8 mouse cellular contexts compared by ENCODE assay signal in the genomic region with DNA sequence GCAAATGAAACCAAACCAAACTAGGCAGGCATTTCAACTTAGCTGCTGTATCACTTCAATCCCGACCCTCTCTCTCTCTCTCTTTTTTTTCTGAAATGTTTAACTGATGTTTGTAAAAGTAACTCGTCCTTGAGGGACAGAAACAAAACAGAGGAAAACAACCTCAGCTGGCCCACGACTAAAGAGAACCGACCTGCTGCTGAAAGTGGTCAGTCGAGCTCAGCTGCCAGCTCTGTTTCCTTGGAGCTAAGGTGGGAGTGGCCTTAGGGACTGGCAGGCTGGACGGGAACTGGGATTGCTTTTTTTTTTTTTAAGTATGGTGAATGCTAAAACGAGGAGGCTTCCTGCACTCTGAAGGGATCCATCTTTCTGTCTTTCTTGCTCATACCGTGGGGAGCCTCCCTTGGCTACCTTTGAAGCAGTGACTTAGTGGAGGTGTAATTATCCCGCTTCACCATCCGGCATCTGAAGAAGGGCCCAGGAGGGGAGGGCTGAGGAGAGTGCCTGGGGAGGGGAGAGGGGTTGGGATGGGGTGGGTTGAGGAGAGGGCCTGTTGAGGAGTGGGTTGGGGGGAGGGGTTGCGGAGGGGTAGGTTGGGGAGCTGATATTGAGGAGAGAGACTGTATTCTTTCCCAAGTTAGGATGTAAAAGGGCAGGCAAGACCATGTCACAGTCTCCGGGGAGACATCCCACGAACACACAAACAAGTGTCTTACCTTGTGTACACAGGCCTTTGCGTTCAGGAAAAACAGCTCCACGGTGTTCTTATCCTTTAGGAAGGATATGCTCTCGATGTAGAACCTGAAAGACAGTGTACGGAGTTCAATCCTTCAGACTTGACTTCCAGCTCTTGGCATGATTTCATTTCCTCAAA.
DNase-seq lines count a peak whose midpoint lies in the region; ATAC-seq and TF ChIP-seq lines count a peak whose summit lies in the region.

No protein-coding gene starts in this region.

- no peak for TF ChIP-seq CTCF in gastrocnemius, adult 2 months (IDR thresholded peaks at IDR 0.05)

- intact Hi-C loops in gastrocnemius, adult 2 months (cut with DNase I), result no loop called here

- H3K9me3 ChIP-seq in heart, embryonic 15.5 days (replicated peaks), result no peaks in the 10 kb centered on the region
- H3K9me3 ChIP-seq in neural tube, embryonic 12.5 days, result no peaks in the 10 kb centered on the region

- DNase-seq in gastrocnemius, adult 2 months, result peak; percentile 29
- DNase-seq in gastrocnemius, postnatal 25 days, result no peak
- peak; percentile 17 for DNase-seq in adrenal gland, adult 8-10 months
- DNase-seq in kidney, postnatal 4 days, result peak; percentile 53 to 69
- DNase-seq in yolk sac, embryonic 10.5 days (ENCODE audit: low spot score), result no peak
- no peak for DNase-seq in thymus, postnatal 14 days

- peak overlapping the region; percentile 28; the same call in 1 of the 2 replicates for H3K27ac ChIP-seq in gastrocnemius, adult 2 months
- no peak overlapping the region for H3K27ac ChIP-seq in heart, embryonic 15.5 days
- H3K27ac ChIP-seq in neural tube, embryonic 12.5 days, result peak overlapping the region; percentile 46; the same call in 1 of the 2 replicates

- H3K4me3 ChIP-seq in gastrocnemius, adult 2 months, result peak overlapping the region; percentile 39; the same call in 1 of the 2 replicates
- H3K4me3 ChIP-seq in heart, embryonic 15.5 days, result peak overlapping the region; percentile 15; the same call in 1 of the 2 replicates
- no peak overlapping the region for H3K4me3 ChIP-seq in neural tube, embryonic 12.5 days

- 0 out of 2 replicates have a peak, but pooled peaks cover 7% of the 10 kb centered on the region for H3K27me3 ChIP-seq in heart, embryonic 15.5 days
- no peaks in the 10 kb centered on the region for H3K27me3 ChIP-seq in neural tube, embryonic 12.5 days (replicated peaks)

- ATAC-seq in heart, embryonic 15.5 days (replicated peaks; ENCODE audit: insufficient number of reproducible peaks, insufficient read depth, low FRiP score, low read depth), result no peak
- ATAC-seq in neural tube, embryonic 12.5 days (ENCODE audit: low FRiP score, low read depth), result peak; percentile 37

- peaks cover 15% of the 10 kb centered on the region for H3K4me1 ChIP-seq in heart, embryonic 15.5 days (replicated peaks)
- peaks cover 39% of the 10 kb centered on the region for H3K4me1 ChIP-seq in neural tube, embryonic 12.5 days

- H3K36me3 ChIP-seq in heart, embryonic 15.5 days, result no peaks in the 10 kb centered on the region
- no peaks in the 10 kb centered on the region for H3K36me3 ChIP-seq in neural tube, embryonic 12.5 days

- peak overlapping the region; percentile 47 for H3K4me2 ChIP-seq in heart, embryonic 15.5 days
- H3K4me2 ChIP-seq in neural tube, embryonic 12.5 days (replicated peaks), result peak overlapping the region; percentile 34

- WGBS in heart, embryonic 15.5 days, result 29% methylated on average over 17 of the region's 17 CpGs
- 13% methylated on average over 17 of the region's 17 CpGs for WGBS in neural tube, embryonic 12.5 days

- H3K9ac ChIP-seq in heart, embryonic 15.5 days, result no peak overlapping the region
- no peak overlapping the region for H3K9ac ChIP-seq in neural tube, embryonic 12.5 days

Comparison
In these comparisons a context has a peak if more than half of its experiments do, and no peak if none do; other contexts are left out.
1. DNase-seq: peak in gastrocnemius, adult 2 months (single experiment), adrenal gland, adult 8-10 months (single experiment) and kidney, postnatal 4 days (2 of 2); none in gastrocnemius, postnatal 25 days (single experiment), yolk sac, embryonic 10.5 days (single experiment) and thymus, postnatal 14 days (single experiment).